Mouse (Mus musculus) adrenal gland, adult 2 months (tissue): ENCODE measurements at regions not wholly inside any gene's neighbourhood (a gene's known extent, or its start where the extent isn't known, plus 50 kb on each side); places are given as distances from the start of the nearest gene placed in this dataset.
"Not testable (repeated sequence)": the region's sequence is repeated elsewhere in the genome, so short reads cannot be mapped to it uniquely, and the experiment has no call there.

ENCODE experiments used
- DNase-seq: peaks from one replicate; pipeline ENCODE4 v3.0.0; 2021

GRCm38 (mm10) chr12:15653357-15653763, 163.4 kb downstream of the Trib2 start:
- DNase-seq: peak; percentile 57

- no peak for DNase-seq
Observed at GRCm38 (mm10) chr12:15651293-15651692, 165.4 kb downstream of the Trib2 start.

DNA sequence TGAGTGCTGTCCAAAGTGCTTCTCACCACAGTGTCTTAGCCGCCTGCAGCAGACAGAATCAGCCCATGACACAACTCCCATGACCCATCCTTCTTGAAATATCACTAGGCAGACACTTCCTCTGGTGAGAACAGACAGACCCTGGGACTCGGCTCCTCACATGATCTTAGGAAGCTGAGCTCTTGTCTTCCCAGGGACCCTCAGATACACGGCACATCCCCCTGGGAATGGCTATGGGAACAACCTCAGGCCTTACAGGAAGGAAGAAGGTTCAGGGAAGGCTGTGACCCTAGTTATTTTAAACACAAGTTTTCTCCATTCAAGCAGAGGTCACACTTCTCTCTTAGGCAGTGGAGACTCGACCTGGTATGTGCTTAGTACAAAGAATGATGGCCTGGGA, 166.8 kb downstream of the Trib2 start:
- peak; percentile 7 for DNase-seq

DNA sequence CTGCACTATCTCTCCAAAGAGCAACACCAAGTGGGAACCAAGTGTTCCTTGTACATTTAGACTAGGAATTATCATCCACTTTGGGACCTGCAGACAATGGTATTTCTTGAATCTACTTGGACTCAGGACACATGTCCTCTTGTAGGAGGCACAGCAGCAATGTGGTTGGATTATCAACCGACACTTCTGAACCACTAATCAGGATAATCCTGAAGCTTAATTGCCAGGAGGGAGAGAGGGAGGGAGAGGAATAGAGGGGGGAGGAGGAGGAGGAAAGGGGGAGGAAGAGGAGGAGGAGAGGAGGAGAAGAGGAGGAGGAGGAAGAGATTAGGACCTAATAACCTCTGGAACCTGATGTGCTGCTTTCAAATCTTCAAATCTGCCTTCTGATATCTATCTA, 167.5 kb downstream of the Trib2 start:
- no peak for DNase-seq

GRCm38 (mm10) chr12:15644074-15644672, 172.5 kb downstream of the Trib2 start:
- no peak for DNase-seq

DNA sequence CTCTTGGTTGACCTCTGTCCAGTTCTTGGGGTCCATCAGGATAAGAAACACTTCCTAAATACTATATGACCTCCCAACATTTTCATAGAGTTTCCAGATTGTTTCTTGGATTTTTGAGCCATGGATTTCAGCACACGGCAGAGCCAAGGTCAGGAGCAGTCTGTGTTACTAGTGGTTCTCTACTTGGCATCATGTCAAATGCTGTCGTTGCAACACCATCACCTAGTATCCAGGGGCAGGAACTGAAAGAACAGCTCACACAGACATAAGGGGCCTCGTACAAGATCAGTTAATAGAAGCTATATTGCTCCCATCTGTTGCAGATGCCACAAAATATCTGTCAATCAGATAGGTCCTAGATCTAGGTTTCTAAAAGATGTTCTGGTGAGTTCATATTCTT, 173.1 kb downstream of the Trib2 start:
- peak; percentile 61 for DNase-seq

GRCm38 (mm10) chr12:15640320-15640719, 176.4 kb downstream of the Trib2 start:
- DNase-seq: no peak

DNA sequence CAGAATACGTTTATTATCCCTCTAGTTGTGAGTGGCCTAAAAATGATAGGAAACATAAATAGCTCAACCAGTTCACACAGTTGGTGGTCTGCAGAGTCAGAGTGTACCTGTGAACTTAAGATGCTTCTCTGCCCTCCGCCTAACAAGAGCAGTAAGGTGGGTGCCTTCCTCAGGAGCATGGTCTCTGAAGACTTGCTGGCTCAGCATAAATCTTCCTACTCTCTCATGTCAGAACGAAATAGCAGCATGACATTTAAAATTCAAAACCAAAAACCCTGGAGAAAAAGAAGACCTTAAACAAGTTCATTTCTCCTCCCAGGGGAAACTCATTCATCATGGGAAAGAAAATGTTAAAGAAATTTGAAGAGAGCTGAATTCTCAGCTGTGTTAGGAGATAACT, 186.8 kb downstream of the Trib2 start:
- no peak for DNase-seq

- no peak for DNase-seq
Observed at GRCm38 (mm10) chr12:15619521-15619920, 197.2 kb downstream of the Trib2 start.

DNA sequence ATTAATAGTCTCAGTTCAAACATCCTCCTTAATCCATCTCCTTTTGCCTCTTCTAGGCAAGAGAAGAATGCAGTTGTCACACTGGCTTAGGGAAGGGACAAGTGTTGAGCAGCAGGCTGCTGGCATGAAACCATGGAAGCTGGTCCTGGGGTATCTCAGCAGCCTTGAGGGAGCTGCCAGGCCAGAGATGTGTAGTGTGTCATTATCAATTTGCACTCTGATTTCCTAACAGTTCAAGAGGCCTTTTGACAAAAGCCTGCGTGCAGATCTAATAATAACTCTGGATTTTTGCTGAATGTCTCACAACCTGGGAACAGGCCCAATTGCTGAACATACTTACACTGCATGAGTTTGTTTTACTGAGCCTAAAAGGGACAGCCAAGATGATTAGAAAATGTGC, 199.4 kb downstream of the Trib2 start:
- peak; percentile 52 for DNase-seq

GRCm38 (mm10) chr12:15611847-15612580, 204.7 kb downstream of the Trib2 start:
- no peak for DNase-seq

GRCm38 (mm10) chr12:15607091-15607490, 209.6 kb downstream of the Trib2 start:
- DNase-seq: no peak

DNA sequence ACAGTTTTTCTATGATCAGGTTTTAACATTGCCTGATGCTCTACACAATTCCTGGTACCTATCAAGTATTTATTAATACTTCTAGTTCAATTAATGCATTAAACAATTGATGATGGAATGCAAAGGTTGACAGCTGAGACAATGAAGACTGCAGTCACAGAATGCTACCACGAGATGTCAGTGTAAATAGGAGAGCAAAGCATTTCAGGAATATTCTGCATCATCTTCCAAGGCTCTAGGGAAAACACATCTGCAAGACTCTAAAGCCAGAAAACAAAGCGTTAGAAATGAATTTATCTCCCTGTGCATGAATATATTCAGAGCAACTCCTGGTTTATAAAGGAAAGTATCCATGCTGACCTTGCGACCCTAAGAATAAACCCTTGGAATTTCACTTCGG, 210.6 kb downstream of the Trib2 start:
- peak; percentile 18 for DNase-seq

DNA sequence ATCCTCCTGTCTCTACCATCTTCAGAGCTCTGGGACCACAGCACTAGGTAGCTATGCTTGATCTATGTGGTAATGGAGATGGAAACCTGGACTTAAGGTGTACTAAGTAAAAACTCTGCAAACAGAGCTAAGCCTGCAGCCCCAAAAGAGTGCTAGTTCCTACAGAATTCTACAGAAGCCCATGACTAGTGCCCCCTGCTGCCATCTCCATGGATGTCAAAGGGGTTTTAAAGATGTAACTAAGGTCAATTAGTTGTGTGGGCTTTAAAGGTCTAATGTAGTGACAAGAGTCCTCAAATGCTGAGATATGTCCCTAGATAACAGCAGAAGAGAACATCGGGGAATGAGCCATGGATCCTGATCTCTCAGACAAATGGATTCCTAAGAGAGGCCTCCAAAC, 212.1 kb downstream of the Trib2 start:
- no peak for DNase-seq

DNA sequence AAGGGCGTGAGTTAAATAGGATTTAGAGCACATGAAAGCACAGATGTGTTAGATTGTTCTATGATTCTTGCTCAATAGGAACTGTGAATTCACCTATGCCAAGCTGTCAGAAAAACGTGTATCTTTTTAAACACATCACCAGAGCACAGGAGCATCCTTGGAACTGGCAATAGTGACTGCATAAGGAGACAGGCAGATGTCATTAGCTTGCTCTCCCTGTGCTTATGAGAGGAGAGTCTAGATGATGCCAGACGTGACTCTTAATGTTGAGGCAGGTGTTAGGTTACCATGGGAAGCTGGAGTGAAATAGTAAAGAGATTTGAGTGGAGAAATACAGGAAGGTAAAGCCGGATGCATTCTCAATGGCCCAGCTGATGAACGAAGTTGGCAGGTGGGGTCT, 212.8 kb downstream of the Trib2 start:
- DNase-seq: no peak

DNA sequence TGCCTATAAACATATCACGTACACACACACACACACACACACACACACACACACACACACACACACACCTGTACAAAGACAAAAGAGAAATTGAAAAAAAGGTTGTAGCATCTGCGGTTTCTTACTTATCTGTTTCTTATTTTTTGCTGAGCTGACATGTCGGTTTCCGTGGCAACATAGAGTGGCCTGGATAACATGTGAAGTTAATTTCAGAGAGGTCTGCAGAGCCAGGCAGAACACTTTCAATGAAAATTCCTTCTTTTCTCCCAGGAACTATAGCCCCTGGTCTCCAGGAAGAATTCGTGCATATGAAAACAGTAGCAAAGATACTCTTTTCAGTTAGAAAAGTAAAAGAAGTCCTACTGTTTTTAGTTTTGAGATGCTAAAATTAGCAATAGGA, 213.4 kb downstream of the Trib2 start:
- no peak for DNase-seq

- no peak for DNase-seq
Observed at GRCm38 (mm10) chr12:15594704-15595103, 222.0 kb downstream of the Trib2 start.

DNA sequence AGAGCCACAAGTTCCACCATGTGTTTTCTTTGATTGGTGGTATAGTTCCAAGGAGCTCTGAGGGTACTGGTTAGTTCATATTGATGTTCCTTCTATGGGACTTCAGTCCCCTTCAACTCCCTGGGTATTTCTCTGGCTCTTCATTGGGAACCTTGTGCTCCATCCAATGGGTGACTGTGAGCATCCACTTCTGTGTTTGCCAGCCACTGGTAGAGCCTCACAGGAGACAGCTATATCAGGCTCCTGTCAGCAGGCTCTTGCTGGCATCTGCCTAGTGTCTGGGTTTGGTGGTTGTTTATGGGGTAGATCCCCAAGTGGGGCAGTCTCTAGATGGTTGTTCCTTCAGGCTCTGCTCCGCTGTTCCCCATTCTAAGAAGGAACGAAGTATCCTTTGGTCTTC, 228.9 kb downstream of the Trib2 start:
- not testable (repeated sequence) for DNase-seq

DNA sequence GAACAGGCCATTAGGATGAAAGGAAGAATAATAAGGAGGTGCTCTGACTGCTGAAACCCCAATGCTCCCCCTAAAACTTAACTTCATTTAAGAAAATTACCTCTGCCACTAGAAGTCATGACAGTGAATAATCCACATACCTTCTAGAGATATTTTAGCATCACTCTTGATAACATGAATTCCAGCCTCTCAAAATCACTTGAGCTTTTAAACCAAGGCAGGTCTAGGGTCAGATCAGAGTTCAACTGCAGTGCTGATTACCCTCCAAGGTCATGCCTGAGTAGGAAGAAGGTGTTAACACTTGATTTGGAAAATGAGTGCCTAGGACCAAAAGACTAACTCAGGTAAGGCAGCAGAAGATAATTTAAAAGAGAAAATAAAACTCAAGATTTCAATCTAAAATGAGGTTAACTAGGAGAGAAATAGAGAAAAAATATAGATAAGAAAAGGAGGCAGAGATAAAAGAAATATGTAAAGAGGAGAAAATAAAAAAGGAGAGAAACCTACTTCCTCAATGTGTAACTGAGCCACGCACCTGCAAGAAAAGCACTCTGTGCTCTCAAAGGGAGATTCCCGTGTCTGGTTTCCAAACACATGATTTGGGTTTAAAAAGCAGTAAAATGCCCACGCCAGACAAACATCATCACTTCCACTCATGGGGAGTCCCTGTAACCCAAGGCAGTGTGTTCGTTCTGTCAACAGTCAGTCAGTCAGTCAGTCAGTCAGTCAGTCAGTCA, 229.8 kb downstream of the Trib2 start:
- no peak for DNase-seq

GRCm38 (mm10) chr12:15585845-15586244, 230.9 kb downstream of the Trib2 start:
- no peak for DNase-seq

DNA sequence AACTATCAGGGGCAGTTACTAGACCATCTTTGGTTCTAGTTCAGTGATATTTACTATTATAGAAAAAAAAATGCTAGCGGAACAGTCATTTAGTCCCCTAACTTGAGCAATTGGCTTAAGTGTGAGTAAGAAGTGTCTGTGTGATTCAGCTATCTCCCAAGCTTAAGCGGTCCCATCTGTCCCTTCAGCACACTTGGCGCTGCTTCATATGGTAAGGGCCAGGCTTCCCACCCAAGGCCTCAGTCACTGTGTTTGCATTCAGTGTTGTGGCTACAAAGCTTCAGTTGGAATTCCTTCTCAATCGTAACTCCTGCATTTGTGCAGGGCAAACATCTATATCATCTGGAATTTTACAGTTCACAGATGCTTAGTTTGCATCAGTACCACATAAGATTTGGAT, 232.0 kb downstream of the Trib2 start:
- no peak for DNase-seq

- no peak for DNase-seq
Observed at GRCm38 (mm10) chr12:15566785-15567109, 250.0 kb downstream of the Trib2 start.

GRCm38 (mm10) chr12:15565941-15566784, 250.6 kb downstream of the Trib2 start:
- DNase-seq: peak; percentile 24
